Mouse (Mus musculus): ENCODE results near the gene Stk35. TPM values are rescaled to one million over a fixed set of nuclear protein-coding genes. Genes with fewer than 3 reads are reported as not detected.

Gene Stk35
- total RNA-seq (2015) (15.5 and 17.3 TPM in 2 replicates), total RNA-seq (2017) (6.9 and 8.3 TPM in 2 replicates)

GRCm38 (mm10) chr2:129800271-129800903 lies at the start of gene Stk35:
TSS of gene Stk35 (plus strand) at chr2:129800517.
- peak; percentile 86 for ATAC-seq (replicated peaks; ENCODE audit: poor library complexity)

- ATAC-seq (replicated peaks; ENCODE audit: poor library complexity), result no peak
Measured at GRCm38 (mm10) chr2:129782046-129782445, 18.3 kb upstream of the Stk35 start.

GRCm38 (mm10) chr2:129796501-129796900 lies 3.8 kb upstream of the Stk35 start:
- ATAC-seq (replicated peaks; ENCODE audit: poor library complexity), result no peak

- ATAC-seq (replicated peaks; ENCODE audit: poor library complexity), result no peak
Measured at GRCm38 (mm10) chr2:129797709-129798108, 2.6 kb upstream of the Stk35 start.

- no peak for ATAC-seq (replicated peaks; ENCODE audit: poor library complexity)
Measured at GRCm38 (mm10) chr2:129798410-129798809, 1.9 kb upstream of the Stk35 start.

DNA sequence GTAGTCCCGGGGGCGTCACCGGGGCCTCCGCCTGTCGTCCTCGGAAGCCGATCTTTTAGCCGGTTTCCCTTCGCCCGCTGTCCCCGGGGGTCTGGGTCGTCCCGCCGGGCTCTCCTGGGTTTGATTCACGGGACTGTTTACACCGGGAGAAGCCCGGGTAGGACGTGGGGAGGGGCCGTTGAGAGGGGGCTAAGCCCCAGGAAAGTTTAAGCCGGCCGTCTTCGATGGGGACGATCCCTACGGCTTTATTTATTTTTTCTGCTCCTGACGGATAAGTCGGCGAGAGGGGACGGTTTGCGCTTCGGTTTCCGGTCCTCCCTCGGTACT lies 550 bp downstream of the Stk35 start:
- ATAC-seq (replicated peaks; ENCODE audit: poor library complexity), result no peak

GRCm38 (mm10) chr2:129801231-129802029 lies 1.1 kb downstream of the Stk35 start:
- ATAC-seq (replicated peaks; ENCODE audit: poor library complexity), result peak; percentile 68

DNA sequence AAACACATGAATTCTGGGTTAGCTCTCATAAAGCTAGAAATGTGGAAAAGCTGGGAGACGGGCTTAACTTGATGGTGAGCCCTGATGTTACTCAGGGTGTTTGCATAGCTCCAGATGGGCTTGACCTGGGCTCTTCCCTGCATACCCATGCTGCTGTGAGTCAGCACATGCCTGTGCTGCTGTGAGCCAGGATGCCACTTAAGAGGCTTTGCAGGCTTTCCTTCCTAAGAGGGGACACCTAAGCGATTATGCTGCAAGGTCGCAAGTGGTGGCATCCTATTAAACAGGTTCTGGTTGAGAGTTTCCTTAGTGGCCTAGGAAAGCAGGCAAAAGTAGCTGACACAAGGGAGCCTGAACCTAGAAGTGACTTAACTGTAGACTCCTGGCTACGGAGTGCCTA lies 5.2 kb downstream of the Stk35 start:
- no peak for ATAC-seq (replicated peaks; ENCODE audit: poor library complexity)

DNA sequence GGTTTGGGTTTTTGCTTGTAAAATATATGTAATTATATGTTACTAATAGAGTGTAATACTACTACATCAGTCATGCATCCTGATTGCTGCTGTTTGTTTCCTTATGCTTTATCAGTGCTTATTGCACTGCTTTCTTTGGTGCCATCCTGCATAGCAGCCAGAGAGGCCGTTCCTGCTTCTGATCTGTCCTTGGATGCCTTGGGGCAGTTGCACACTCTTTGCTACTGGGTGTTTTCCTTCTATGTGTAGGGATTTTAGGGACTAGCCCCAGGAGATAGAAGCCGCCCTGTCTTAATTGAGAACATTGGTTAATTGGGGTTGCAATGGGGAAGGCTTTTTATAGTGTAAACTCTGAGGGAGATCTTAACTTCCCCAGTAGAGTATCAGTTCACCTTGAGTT lies 6.2 kb downstream of the Stk35 start:
- ATAC-seq (replicated peaks; ENCODE audit: poor library complexity), result no peak

GRCm38 (mm10) chr2:129810563-129810962 lies 10.2 kb downstream of the Stk35 start:
- ATAC-seq (replicated peaks; ENCODE audit: poor library complexity), result no peak

DNA sequence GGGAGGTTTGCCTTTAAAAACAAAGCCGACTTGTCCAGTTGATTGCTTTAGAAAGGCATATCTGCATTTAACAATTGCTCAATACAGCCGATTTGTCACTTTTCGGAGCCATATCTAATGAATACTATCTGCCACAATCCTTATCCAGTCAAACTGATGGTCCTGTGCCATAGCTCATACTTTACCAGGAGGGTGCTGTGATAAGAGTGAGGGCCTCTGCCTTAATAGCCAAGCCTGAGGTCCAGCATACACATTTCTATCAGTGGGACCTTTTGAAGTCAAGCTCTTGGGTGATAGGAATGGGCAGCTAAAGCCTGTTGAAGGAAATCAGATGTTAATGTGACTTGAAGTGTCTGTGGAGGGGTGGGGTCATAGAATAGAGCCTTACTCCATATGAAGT lies 13.7 kb downstream of the Stk35 start:
- ATAC-seq (replicated peaks; ENCODE audit: poor library complexity), result peak; percentile 42

DNA sequence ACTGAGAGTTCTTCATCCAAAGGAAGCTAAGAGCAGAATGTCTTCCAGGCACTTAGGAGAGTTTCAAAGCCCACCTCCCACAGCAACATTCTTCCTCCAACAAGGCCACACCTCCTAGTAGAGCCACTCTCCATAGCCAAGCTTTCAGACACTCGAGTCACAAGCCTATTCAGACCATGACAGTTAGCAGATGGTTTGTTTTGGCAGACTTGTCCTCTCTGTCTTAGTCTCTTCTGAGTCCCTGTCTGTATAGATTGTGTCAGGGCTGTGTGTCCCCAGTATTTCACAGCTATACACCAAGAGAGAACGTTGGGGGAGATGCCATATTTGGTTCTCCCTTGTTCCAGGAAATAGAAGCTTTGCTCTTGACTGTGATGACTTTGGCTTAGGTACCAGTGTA lies 14.8 kb downstream of the Stk35 start:
- no peak for ATAC-seq (replicated peaks; ENCODE audit: poor library complexity)

DNA sequence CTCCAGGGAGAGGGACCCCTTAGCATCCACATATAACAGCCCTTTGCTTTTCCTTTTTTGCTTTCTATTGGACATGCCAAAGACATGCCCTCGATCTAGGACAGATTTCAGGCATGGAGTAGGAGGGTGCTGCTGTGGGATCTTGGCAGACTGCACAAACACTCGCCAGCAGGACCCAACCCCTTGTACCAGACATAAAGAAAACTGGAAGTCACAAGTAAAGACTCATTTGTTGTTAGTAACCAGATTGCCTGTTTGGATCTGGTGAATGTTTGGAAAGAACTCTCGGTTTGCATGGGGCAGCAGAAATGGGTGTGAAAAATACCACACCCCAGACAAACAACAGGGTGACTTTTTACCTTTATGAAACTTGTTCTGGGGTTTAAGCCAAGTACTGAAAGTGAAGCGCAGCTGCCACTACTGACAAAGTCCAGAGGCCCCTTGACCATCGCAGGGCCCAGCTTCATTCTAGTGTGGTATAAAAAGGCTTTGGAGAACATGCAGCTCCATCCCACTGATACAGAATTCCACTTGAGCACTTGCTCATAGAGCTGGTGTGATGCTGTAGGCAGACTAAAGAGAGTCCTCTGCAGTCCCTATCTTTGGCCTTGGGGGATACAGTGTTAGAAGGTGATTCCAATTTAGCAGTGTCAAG lies 17.4 kb downstream of the Stk35 start:
- ATAC-seq (replicated peaks; ENCODE audit: poor library complexity), result no peak

DNA sequence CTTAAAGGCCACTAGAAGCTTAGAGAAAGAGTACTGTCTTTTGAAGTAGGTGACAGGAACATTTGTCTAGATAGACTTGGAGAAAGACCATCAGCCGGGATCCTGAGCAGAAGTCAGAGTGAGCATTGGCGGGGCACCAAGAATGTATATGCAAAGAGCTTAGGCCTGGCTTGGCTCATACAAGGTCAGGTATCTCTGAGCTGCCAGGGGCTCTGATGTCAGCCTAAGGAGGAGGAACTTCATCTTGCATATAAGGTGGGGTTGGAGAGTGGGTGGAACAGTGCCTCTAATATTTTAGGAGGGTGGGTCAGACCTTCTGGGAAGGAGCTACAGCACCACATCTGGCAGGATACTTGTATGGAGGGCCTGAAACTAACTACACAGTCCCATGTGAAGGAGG lies 18.6 kb downstream of the Stk35 start:
- no peak for ATAC-seq (replicated peaks; ENCODE audit: poor library complexity)

- ATAC-seq (replicated peaks; ENCODE audit: poor library complexity), result no peak
Measured at GRCm38 (mm10) chr2:129819531-129819930, 19.2 kb downstream of the Stk35 start.

- ATAC-seq (replicated peaks; ENCODE audit: poor library complexity), result no peak
Measured at GRCm38 (mm10) chr2:129819951-129820350, 19.6 kb downstream of the Stk35 start.

DNA sequence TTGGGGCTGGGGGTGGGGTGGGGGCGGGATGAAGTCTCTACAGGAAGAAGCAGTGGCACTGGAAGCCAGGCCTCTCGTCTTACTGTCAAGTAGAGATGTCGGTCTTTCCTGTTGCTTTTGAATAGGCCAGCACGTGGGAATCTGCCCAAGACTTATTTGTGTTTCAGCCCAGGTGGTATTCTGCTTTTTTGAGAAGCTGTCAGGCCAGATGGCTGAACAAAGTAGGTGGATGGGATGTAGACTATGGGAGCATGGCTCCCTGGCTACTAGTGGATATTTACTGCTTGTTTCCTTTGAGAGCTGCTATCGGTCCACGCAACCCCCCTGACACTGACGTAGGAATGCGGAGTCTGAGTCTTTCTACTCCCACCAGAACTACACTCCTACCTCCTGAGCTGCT lies 20.7 kb downstream of the Stk35 start:
- ATAC-seq (replicated peaks; ENCODE audit: poor library complexity), result no peak

DNA sequence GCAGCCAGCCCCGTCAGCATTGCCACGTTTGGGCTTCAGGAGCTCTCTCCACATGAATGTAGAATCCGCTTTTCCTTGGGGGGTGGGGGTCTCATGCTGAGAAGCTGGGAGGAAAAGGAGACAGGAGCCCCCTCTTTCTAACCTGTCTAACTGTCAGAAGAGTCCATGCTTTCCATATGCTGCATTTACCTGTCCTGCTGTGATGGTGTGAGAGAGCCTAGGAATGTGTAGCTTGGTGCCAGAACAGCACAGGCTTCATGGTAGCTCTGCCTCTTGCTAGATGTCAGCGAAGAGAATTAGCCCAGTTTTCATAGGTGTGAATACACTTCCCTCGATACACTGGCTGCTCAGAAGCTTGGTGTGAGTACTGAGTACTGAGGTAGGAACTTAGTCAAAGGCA lies 21.3 kb downstream of the Stk35 start:
- no peak for ATAC-seq (replicated peaks; ENCODE audit: poor library complexity)

- ATAC-seq (replicated peaks; ENCODE audit: poor library complexity), result no peak
Measured at GRCm38 (mm10) chr2:129823310-129823709, 23.0 kb downstream of the Stk35 start.

- no peak for ATAC-seq (replicated peaks; ENCODE audit: poor library complexity)
Measured at GRCm38 (mm10) chr2:129824254-129824653, 23.9 kb downstream of the Stk35 start.

DNA sequence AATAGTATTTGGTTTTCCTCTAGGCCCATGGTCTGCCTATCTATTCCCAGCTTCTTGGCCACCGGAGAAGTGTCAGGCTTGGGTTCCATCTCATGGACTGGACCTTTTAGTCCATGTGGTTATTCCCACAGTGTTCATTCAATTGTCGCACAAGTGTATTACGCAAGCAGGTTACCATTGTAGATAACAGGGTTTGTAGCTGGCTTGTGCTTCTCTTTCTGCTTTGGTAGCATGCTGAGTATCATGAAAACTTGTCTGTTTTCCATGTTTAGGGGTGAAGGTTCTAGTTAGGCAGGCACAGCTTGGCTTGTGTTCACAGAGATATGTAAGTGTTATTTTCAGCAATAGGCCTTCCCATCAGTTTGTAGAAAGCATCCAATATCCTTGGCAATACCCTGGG lies 25.8 kb downstream of the Stk35 start:
- no peak for ATAC-seq (replicated peaks; ENCODE audit: poor library complexity)

DNA sequence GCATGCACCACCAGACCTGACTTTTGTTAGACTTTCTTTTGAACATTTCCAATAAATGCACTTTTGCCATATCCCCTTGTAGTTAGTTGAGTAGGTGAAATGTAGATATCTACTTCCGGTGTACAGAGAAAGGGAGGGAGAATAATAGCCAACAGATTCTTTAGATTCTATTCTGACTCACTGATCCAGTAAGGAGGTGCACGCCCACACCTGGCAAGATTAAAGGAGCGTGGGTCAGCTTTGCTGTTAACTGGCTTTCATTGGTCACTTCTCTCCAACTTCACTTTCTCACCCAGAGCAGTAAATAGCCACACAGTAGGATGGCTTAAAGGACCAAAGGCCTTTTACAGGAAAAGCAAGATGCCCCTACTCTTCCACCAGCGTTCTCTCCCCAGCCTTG lies 32.7 kb downstream of the Stk35 start:
- no peak for ATAC-seq (replicated peaks; ENCODE audit: poor library complexity)
